Mouse (Mus musculus) liver, adult (tissue): ENCODE data around the gene Zfp202.

Source experiments
- GATA4 ChIP-seq: IDR thresholded peaks from 2 replicates; pipeline ENCODE4 v1.6.1; 2014; ENCODE audit warnings: mild to moderate bottlenecking, low read length; ENCODE audit not compliant: insufficient replicate concordance

The Zfp202 gene

DNA sequence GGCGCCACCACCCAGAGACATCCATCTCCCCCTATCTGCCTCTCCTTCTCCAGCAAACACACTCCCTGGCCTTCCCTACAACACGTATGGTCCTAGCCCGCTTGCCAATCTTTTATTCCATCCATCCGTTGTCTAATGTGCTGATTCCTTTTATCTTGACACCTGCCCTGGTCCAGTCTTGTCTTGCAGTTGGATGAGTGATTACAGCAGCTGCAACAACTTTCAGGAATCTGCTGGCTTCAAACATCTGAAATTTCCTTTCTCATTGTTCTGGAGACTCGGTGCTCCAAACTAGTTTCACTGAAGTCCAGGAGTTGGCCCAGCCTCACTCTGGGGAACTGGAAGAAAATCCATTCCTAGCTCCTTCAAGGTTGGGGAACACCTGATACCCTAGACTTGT, 37.4 kb downstream of the Zfp202 start:
- no peak for TF ChIP-seq GATA4

DNA sequence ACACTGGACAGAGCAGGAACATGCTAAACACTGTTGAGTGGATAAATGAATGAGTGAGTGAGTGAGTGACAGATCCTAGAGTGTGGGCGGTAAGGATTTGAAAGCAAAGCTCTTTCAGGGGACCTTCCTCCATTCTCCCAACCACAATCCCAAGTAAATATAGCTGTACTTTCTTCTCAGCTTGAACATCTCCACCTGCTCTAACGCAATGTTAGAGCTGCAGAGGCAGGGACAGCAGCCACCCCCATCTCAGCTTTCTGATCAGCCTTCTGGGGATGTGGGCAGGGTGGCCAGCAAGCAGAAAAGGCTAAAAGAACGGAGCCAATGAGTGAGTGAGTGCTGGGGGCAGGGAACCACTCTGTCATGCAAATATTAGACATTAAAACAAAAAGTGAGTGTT, 38.9 kb downstream of the Zfp202 start:
- no peak for TF ChIP-seq GATA4

DNA sequence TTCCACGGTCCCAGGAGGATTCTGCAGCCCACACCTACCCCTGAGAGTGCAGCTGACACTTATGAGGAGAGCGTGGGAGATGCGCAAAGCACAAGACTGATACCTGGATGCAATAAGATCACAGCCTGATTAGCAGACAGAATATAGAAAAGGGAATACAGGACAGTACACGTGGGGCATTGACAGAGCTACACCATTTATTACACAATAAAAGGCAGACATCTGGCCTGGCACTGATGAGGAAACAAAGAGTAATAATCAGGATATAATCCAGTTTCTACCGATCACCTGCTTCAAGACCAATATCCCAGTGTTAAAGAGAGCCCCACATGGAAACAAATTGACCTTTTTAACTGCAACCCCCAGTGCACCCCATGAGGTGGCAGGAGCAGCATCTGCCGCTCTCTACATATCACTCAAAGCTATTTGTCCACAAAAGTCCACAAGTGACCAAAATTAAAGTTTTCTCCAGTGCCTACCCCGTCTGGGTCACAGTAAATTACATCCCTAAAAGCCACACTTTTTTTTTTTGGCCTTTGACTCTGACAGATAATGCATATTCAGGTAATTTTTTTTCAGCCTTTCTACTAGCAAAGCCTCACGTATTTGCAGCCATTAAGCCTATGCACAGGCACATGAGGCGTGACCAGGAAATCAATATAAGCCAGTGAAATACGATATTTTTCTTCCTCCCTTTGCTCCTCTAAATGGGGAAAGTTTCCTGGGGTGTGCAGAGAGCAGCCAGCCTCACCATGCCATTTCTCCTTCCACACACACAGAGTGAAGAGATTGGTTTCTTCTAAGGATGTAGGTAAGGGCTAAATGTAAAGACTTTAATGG, 42.3 kb downstream of the Zfp202 start:
- no peak for TF ChIP-seq GATA4

DNA sequence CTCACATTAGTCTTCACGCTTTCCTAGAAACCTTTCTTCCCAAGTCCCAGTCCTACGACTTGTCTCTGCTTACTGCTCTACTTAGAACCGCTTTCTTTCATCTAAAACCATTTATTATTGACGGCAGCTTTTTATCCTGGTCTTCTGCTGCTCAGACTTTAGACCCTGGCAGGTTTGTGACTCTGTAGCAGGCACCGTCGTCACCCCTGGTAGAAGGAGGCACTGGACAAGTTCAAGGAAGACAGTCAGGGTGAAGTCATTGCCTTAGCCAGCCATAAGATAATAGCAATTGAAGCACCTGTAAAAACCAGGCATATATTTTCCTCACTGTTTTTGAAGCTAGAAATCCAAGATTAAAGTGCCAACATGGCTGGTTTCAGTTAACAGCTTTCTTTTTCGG, 43.1 kb downstream of the Zfp202 start:
- TF ChIP-seq GATA4: no peak

DNA sequence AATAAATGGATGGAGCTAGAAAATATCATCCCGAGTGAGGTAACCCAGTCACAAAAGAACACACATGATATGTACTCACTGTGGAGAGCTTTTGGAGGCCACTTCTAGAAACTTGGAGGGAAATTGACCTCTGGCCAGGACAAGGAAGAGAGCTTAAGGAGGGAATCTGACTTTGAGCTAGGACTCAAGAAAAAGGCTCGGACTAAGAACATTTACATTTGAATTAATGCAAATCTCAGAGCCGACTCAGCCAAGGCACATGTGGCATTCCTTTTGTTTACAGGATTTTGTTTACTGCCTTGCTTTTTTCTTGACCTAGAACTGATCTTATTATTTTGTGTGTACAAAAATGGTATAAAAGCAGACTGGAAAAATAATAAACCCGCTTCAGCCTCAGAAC, 47.6 kb downstream of the Zfp202 start:
- TF ChIP-seq GATA4: no peak

DNA sequence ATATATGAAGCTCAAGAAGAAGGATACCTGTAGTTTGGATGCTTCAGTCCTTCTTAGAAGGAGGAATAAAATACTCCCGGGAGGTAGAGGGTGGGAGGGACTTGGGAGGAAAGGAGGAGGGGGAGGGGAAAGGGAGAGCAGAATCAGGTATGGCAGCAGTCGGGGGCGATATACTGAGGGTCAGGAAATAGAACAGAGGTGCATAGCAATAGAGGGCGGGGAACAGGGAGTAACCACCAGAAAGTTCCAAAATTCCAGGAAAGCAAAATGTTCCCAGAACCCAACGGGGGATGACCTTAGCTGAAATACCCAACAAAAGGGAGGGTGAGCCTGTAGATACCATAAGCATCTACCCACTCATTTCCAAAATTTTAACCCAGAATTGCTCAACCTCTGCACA, 48.2 kb downstream of the Zfp202 start:
- no peak for TF ChIP-seq GATA4

DNA sequence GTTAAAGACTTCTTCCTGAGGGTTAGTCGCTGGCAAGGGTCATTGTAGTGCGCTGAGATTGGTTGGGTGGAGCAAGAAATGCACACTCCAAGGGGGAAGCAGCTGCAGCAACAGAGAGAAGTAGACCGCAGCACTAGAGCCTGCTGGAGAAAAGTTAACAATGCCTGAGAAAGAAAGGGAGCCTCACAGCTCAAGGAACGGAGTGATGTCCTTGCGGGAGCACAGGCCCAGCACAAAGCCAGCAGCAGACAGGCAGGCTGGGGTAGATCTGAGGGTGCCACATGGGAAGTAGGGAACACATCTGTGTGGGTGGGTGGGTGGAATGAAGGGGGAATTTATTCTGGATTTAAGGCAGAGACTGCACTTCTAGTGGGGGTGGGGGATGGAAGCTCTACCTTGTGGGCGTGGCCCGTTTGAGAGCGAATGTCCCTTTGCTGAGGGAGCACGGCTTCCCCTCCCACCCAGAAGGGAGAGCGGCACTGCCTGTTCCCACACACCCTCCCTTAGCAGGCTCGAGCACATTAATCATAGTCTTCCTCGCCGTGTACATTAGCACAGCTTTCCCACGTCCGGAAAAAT, 49.2 kb downstream of the Zfp202 start:
- TF ChIP-seq GATA4: no peak

DNA sequence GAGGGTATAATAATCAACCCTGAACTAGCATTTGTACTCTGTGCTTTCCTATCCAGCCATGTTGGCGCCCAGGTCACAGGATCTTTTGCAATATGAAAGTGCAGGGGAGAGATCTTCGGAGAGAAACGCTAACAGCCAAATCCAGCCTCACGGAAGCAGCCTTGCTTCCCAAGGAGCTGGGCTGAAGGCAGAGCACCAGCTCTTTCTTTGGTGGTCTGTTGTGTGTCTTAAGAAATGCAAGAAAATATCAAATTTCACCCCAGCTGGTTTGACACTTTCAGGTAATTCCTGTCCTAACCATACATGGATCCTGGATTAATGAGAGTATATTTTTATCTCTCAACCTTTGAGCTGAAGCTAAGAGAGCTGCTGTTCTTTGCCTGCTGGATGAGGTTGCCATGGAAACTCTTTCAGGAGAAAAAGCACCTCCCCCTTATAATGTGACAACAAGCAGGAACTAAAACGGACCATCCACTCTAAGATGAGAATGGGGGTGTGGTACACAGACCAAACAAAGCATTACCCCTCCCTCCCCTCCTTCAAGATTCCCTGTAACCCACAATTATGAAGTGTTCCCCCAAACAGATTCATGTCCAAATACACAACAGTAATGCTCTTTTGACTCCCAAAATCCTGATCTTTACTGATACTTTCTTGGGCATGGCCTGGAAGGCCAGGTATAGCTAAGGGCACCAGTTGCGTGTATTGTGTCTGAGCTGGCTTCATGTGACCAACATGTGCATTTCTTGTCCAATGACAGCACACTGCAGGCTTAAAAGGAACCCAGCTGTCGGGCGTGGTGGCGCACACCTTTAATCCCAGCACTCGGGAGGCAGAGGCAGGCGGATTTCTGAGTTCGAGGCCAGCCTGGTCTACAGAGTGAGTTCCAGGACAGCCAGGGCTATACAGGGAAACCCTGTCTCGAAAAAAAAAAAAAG, 50.1 kb downstream of the Zfp202 start:
- no peak for TF ChIP-seq GATA4

DNA sequence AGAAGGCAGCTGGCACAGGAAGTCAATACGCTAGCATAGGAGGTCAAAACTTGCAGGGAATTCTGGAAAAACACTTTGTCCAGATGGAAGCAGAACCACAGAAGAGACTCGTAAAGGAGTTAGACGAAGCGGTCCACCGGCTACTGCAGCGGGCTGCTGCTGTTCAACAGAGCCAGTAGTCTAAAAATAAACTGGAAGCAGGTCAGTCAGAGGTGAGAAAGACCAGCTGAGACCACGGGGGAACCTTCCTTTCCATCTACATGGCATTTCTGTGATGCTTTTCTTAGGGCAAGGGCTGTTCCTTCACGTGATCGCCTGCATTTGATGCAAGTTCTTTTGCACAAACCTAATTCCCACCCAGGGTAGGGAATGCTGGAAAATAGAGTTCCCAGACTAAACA, 53.4 kb downstream of the Zfp202 start:
- TF ChIP-seq GATA4: no peak

DNA sequence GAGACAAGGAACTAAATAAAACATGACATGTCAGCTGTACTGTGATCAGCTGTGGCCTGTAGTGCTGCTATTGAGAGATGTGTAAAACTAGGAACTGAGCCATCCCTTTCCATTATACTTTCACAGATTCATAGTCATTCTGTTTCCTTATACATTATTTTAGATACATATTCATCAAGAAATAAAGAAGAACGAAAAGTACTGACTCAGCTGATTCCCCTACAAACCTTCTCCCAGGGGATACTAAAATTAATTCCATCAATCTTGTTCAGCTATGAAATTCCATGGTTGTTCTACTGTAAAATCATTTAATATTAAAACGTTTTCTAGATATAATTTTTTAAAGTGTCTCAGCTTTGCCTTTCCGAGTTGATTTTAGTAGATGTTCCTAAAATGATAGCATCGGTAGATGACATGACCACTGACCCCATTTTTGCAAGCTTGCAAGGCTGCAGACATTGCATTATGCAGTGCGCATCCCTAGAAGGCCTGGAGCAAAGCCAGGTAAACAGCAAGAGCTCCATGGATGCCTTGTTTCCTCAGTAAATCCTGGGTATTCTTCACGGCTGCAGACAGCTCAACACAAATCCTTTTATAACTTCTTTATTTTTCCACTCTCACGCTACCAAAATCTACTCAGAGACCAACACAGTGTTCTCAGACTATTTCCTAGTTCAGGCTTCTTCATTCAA, 54.0 kb downstream of the Zfp202 start:
- TF ChIP-seq GATA4: no peak

DNA sequence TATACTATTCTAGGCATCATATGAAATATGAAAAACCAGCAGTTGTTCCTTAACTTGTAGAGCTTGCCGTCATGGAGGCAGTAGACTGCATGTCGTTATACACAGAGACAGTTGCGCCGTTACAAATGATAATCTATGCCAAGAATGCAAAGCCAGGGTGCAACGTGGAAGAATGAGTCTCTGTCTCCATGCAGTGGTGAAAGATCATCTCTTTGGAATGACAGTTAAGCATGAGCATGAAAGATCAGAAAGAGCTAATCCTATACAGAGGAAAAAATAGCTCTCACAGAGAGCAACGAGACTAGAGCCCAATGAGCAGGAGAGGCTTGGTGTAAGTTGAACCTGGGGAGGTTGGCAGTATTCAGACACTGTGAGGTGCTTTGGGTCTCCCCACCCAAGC, 54.6 kb downstream of the Zfp202 start:
- no peak for TF ChIP-seq GATA4

DNA sequence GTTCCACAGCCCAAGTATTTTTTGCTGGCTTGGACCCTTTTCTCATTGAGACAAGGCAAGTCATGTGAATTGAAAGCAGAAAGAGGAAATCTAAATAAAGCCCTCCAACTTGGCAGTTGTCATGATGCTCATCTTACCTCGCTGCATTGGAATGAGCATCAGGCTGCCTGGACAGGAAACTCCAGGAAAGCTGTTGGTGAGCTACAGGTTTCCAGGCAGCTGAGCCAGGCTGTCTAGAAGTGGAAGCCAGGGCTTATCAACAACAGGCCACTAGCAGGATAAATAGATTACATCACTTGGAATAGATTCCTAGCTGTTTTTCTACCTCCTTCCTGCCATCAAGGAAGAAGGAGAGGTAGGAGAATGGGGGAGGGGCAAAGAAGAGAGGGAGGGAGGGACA, 57.0 kb downstream of the Zfp202 start:
- no peak for TF ChIP-seq GATA4

DNA sequence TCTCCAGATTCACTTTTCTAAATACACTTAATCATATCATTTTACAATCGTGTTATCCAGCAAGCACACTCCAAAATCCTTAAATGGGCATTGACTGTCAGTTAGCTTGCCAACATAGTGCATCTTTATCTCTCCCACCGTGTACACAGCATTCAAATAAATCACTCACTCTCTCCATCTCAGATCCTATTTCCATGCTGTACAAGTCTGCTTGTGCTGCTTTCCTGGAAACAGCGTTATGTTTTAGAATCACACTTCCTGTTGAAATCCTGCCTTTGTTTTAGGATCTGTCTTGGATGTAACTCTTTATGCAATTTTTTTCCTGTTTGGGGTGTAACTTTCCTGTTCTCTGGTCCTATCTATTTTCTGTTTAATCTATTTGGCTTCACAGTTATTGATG, 60.3 kb downstream of the Zfp202 start:
- peak; percentile 16; the same call in 1 of the 2 replicates for TF ChIP-seq GATA4
